Mouse (Mus musculus): ENCODE measurements around the gene Art4.

DNA sequence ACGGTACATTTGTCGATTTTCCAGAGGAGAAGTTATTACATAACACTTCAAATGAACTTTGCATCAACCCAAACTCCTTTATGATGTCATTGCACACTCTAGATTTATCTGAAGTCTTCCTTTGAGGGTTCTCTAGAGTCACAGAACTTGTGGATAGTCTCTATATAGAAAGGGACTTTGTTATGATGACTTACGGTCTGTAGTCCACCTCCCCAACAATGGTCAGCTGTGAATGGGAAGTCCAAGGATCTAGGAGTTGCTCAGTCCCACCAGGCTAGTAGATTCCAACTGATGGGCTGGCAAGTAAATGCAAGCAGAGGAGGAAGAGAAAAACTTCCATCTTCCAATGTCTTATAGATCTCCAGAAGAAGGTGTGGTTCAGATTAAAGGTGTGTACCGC lies 28.9 kb downstream of the Art4 start:
- TF ChIP-seq BHLHE40 (IDR thresholded peaks at IDR 0.05; ENCODE audit: borderline replicate concordance, low read depth, low read length) (no peak), SMC3 (IDR thresholded peaks at IDR 0.05; ENCODE audit: low read depth, low read length) (no peak), POLR2AphosphoS5 (IDR thresholded peaks at IDR 0.05; ENCODE audit: borderline replicate concordance, low read depth, low read length) (no peak), CTCF (IDR thresholded peaks at IDR 0.05 in 2 of 3, conservative IDR thresholded peaks at IDR 0.05 in 1 of 3; ENCODE audit: control insufficient read depth in 1 of 3, insufficient read depth in 1 of 3, low read depth in 2 of 3, low read length in 3 of 3, poor library complexity in 1 of 3, severe bottlenecking in 1 of 3) (no peak), TBP (IDR thresholded peaks at IDR 0.05; ENCODE audit: low read depth, low read length) (no peak), EP300 (IDR thresholded peaks at IDR 0.05; ENCODE audit: low read depth in 1 of 2, low read length in 2 of 2) (no peak)
